Mouse (Mus musculus) erythroblast, embryonic 14.5 days (primary cell): Measurements from ENCODE around the gene Rcan1.

Experiments
- GATA1 ChIP-seq: IDR thresholded peaks from 2 replicates; pipeline ENCODE4 v1.6.1; 2012; ENCODE audit warnings: low read length, inconsistent platforms, mixed read lengths
- TAL1 ChIP-seq: IDR thresholded peaks from 3 replicates; pipeline ENCODE4 v1.6.1; 2012; ENCODE audit warnings: low read length, inconsistent platforms, mixed read lengths

- TF ChIP-seq TAL1 (no peak), GATA1 (no peak)
Measured at GRCm38 (mm10) chr16:92426708-92427107, 44.0 kb downstream of the Rcan1 start.
